Mouse (Mus musculus): ENCODE measurements at regions not wholly inside any gene's neighbourhood (a gene's known extent, or its start where the extent isn't known, plus 50 kb on each side); places are given as distances from the start of the nearest gene placed in this dataset.

DNA sequence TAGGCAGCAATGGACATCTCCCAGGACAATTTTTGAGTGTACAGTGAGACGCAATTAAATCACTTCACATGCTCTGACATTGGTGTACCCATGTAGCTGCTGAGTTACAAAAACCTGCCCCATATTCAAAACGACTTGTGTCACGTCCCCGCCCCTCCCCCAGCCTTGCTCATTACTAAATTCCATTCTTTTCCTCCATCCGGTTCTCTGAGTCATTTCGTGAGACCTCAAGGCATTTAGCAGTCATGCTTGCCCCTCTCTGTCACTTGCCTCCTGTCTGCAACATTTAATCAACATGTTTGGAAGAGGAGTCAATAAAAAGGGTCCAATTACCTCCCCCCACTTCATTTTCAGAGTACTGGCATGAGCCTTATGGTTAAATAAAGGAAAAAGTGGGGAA is 156.3 kb upstream of the Id4 start:
- TF ChIP-seq CTCF (IDR thresholded peaks at IDR 0.05; ENCODE audit: insufficient read depth, low read length) (no peak), POLR2A (IDR thresholded peaks at IDR 0.05; ENCODE audit: borderline replicate concordance, extremely low read depth, low read depth, low read length) (no peak)
- DNase-seq = no peak
- no peaks in the 10 kb centered on the region for H3K4me1 ChIP-seq (ENCODE audit: control insufficient read depth, insufficient read depth, low read length)
- no peak overlapping the region for H3K4me3 ChIP-seq (replicated peaks; ENCODE audit: extremely low read depth, low read depth, low read length)
- 48% methylated on average over 6 of the region's 6 CpGs for WGBS

- TF ChIP-seq CTCF (IDR thresholded peaks at IDR 0.05; ENCODE audit: insufficient read depth, low read length) (no peak), POLR2A (IDR thresholded peaks at IDR 0.05; ENCODE audit: borderline replicate concordance, extremely low read depth, low read depth, low read length) (no peak)
- DNase-seq = no peak
- WGBS = 70% methylated on average over 5 of the region's 5 CpGs
- Histone ChIP-seq H3K4me1 (ENCODE audit: control insufficient read depth, insufficient read depth, low read length) (no peaks in the 10 kb centered on the region), H3K4me3 (replicated peaks; ENCODE audit: extremely low read depth, low read depth, low read length) (no peak overlapping the region)
Observed at GRCm38 (mm10) chr13:48106946-48107345, 154.1 kb upstream of the Id4 start.

DNA sequence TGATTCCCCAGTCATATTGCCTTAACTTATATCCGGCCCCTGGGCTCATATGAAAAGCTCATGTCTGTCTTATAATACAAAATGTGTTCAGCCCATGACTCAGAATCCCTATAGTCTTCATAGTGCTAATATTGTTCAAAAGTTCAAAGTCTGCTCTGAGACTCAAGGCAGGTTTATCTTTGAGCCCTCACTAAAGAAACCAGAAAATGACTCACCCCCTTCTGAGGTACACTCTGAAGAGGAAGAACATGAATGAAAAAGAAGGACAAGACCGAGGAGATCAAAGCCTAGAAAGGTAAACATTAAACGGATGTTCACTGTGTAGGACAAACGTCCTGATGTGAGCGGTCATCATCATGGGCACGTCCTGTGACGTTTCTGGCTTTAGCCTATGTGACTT is 145.1 kb upstream of the Id4 start:
- TF ChIP-seq CTCF (IDR thresholded peaks at IDR 0.05; ENCODE audit: insufficient read depth, low read length) (no peak), POLR2A (IDR thresholded peaks at IDR 0.05; ENCODE audit: borderline replicate concordance, extremely low read depth, low read depth, low read length) (no peak)
- H3K4me3 ChIP-seq (replicated peaks; ENCODE audit: extremely low read depth, low read depth, low read length) = no peak overlapping the region
- no peaks in the 10 kb centered on the region for H3K4me1 ChIP-seq (ENCODE audit: control insufficient read depth, insufficient read depth, low read length)
- 51% methylated on average over 7 of the region's 7 CpGs for WGBS
- DNase-seq = no peak

- 64% methylated on average over 6 of the region's 6 CpGs for WGBS
- no peaks in the 10 kb centered on the region for H3K4me1 ChIP-seq (ENCODE audit: control insufficient read depth, insufficient read depth, low read length)
- no peak overlapping the region for H3K4me3 ChIP-seq (replicated peaks; ENCODE audit: extremely low read depth, low read depth, low read length)
- no peak for DNase-seq
- no peak for TF ChIP-seq POLR2A (IDR thresholded peaks at IDR 0.05; ENCODE audit: borderline replicate concordance, extremely low read depth, low read depth, low read length)
- no peak for TF ChIP-seq CTCF (IDR thresholded peaks at IDR 0.05; ENCODE audit: insufficient read depth, low read length)
Observed at GRCm38 (mm10) chr13:48126582-48126981, 134.4 kb upstream of the Id4 start.

- DNase-seq = peak; percentile 14
- H3K4me1 ChIP-seq (ENCODE audit: control insufficient read depth, insufficient read depth, low read length) = no peaks in the 10 kb centered on the region
- WGBS = 4% methylated on average over 17 of the region's 17 CpGs
- TF ChIP-seq CTCF (IDR thresholded peaks at IDR 0.05; ENCODE audit: insufficient read depth, low read length) (no peak), POLR2A (IDR thresholded peaks at IDR 0.05; ENCODE audit: borderline replicate concordance, extremely low read depth, low read depth, low read length) (no peak)
- H3K4me3 ChIP-seq (replicated peaks; ENCODE audit: extremely low read depth, low read depth, low read length) = no peak overlapping the region
Observed at GRCm38 (mm10) chr13:48130724-48131123, 130.3 kb upstream of the Id4 start.

GRCm38 (mm10) chr13:48131681-48132080 is 129.3 kb upstream of the Id4 start:
- WGBS = 42% methylated on average over 5 of the region's 5 CpGs
- no peak for DNase-seq
- Histone ChIP-seq H3K4me3 (replicated peaks; ENCODE audit: extremely low read depth, low read depth, low read length) (no peak overlapping the region), H3K4me1 (ENCODE audit: control insufficient read depth, insufficient read depth, low read length) (no peaks in the 10 kb centered on the region)
- no peak for TF ChIP-seq POLR2A (IDR thresholded peaks at IDR 0.05; ENCODE audit: borderline replicate concordance, extremely low read depth, low read depth, low read length)
- no peak for TF ChIP-seq CTCF (IDR thresholded peaks at IDR 0.05; ENCODE audit: insufficient read depth, low read length)

DNA sequence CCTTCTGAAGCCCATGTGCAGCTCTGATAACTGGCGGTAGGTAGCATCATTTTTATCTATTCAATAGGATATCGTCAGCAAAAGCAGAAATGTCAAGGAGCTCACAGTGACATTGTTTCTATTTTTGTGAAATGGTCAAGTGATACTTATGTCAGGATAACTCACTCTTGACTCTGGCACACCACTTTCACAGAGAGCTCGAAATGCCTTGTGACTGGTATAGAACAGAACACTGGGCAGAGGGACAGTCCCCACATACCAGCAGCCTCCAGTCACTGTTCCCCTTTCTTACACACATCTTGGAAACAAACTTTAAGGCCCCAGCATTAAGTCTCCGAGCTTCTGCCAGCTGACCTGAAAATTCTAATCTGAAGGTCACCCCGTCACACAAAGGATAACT is 115.1 kb upstream of the Id4 start:
- 81% methylated on average over 5 of the region's 5 CpGs for WGBS
- no peak for TF ChIP-seq POLR2A (IDR thresholded peaks at IDR 0.05; ENCODE audit: borderline replicate concordance, extremely low read depth, low read depth, low read length)
- no peak for TF ChIP-seq CTCF (IDR thresholded peaks at IDR 0.05; ENCODE audit: insufficient read depth, low read length)
- DNase-seq = no peak
- Histone ChIP-seq H3K4me1 (ENCODE audit: control insufficient read depth, insufficient read depth, low read length) (no peaks in the 10 kb centered on the region), H3K4me3 (replicated peaks; ENCODE audit: extremely low read depth, low read depth, low read length) (no peak overlapping the region)

GRCm38 (mm10) chr13:48147061-48147460 is 114.0 kb upstream of the Id4 start:
- no peak for TF ChIP-seq POLR2A (IDR thresholded peaks at IDR 0.05; ENCODE audit: borderline replicate concordance, extremely low read depth, low read depth, low read length)
- no peak for TF ChIP-seq CTCF (IDR thresholded peaks at IDR 0.05; ENCODE audit: insufficient read depth, low read length)
- H3K4me1 ChIP-seq (ENCODE audit: control insufficient read depth, insufficient read depth, low read length) = no peaks in the 10 kb centered on the region
- DNase-seq = no peak
- H3K4me3 ChIP-seq (replicated peaks; ENCODE audit: extremely low read depth, low read depth, low read length) = no peak overlapping the region
- WGBS = 77% methylated on average over 7 of the region's 7 CpGs

DNA sequence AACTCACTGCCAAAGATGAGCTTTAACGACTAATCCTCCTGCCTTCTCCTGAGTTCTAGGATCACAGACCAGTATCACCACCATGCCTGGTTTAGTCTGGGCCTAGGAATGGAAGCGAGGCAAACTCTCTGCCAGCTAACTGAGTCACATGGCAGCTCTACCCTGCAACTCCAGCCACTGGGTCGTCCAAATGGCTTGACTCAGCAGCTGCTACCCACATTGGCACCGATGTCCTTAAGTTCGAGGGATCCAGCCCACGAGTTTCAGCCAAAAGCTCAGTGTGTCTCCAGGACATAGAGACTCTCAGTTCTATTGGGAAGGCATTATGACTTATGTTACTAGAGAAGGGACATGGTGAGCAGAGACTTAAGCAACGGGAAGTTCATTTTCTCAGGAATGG is 107.8 kb upstream of the Id4 start:
- TF ChIP-seq CTCF (IDR thresholded peaks at IDR 0.05; ENCODE audit: insufficient read depth, low read length) (no peak), POLR2A (IDR thresholded peaks at IDR 0.05; ENCODE audit: borderline replicate concordance, extremely low read depth, low read depth, low read length) (no peak)
- Histone ChIP-seq H3K4me1 (ENCODE audit: control insufficient read depth, insufficient read depth, low read length) (no peaks in the 10 kb centered on the region), H3K4me3 (replicated peaks; ENCODE audit: extremely low read depth, low read depth, low read length) (no peak overlapping the region)
- no peak for DNase-seq
- 71% methylated on average over 7 of the region's 7 CpGs for WGBS

DNA sequence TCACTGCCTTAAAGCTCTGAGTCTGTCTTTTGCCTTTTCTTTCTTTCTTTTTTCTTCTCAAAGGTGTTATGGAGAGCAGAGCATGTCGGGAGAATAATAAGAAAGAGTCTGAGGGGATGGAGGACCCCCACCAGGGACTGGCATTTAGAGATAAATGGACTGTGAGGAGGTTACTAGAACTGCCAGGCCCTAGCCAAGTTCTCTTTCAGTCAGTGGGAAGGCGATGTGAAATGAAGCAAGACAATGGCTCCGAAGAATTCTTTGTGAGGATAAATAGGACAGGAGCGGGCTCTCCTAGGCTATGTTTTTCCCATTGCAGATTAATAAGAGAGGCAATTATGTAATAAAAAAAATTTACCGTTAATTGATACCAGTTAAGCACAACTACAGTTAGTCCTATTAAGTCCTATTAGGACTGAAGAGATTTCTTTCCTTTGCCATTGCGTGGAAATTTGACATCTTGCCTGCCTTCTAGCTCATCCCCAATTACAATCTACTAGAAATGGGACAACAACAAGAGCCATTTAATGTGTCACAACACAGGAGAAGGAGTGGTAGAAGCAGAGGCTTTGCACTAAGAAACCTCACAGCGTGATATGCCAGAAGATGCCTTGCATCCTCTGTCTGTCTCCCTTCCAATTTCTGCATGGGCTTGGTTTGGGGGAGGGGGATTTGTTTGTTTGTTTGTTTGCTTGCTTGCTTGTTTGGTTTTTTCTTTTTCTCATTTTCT is 107.2 kb upstream of the Id4 start:
- TF ChIP-seq CTCF (IDR thresholded peaks at IDR 0.05; ENCODE audit: insufficient read depth, low read length) (no peak), POLR2A (IDR thresholded peaks at IDR 0.05; ENCODE audit: borderline replicate concordance, extremely low read depth, low read depth, low read length) (no peak)
- Histone ChIP-seq H3K4me3 (replicated peaks; ENCODE audit: extremely low read depth, low read depth, low read length) (no peak overlapping the region), H3K4me1 (ENCODE audit: control insufficient read depth, insufficient read depth, low read length) (no peaks in the 10 kb centered on the region)
- DNase-seq = no peak
- WGBS = 83% methylated on average over 7 of the region's 7 CpGs
